Mouse (Mus musculus) liver, embryonic 11.5 days (tissue): ENCODE measurements around the gene Lhfpl1. TPM values are rescaled to one million over a fixed set of nuclear protein-coding genes. Genes with fewer than 3 reads are reported as not detected.

Experiments used
- ATAC-seq: fragments of 200-750 bp; cut with Nextera tagmentation; replicated peaks from 2 replicates; pipeline ENCODE4 v1.8.0; 2017; ENCODE audit warnings: moderate number of reproducible peaks, mild to moderate bottlenecking, moderate TSS enrichment, moderate library complexity; ENCODE audit not compliant: low FRiP score
- DNase-seq: peaks from one replicate; pipeline ENCODE4 v3.0.0-alpha.2; 2017; ENCODE audit warnings: low spot score
- H3K27ac ChIP-seq: fragments of 300-500 bp; sonication (generic); 2 replicates; pipeline ENCODE4 v1.5.1; 2014; ENCODE audit warnings: mild to moderate bottlenecking, low read depth, low read length, control low read depth
- H3K27me3 ChIP-seq: fragments of 300-500 bp; sonication (generic); replicated peaks from 2 replicates; pipeline ENCODE4 v1.6.1; 2014; ENCODE audit warnings: low read length, mixed read lengths; ENCODE audit not compliant: control insufficient read depth, insufficient read depth
- H3K36me3 ChIP-seq: fragments of 300-500 bp; sonication (generic); 2 replicates; pipeline ENCODE4 v1.6.1; 2014; ENCODE audit warnings: mild to moderate bottlenecking, low read length, moderate library complexity, mixed read lengths; ENCODE audit not compliant: control insufficient read depth, insufficient read depth
- H3K4me1 ChIP-seq: fragments of 300-500 bp; sonication (generic); replicated peaks from 2 replicates; pipeline ENCODE4 v1.6.1; 2014; ENCODE audit warnings: low read length, mixed read lengths; ENCODE audit not compliant: control insufficient read depth, insufficient read depth
- H3K4me2 ChIP-seq: fragments of 300-500 bp; sonication (generic); 2 replicates; pipeline ENCODE4 v1.6.1; 2014; ENCODE audit warnings: mild to moderate bottlenecking, control low read depth, moderate library complexity
- H3K4me3 ChIP-seq: fragments of 300-500 bp; sonication (generic); 2 replicates; pipeline ENCODE4 v1.5.1; 2014; ENCODE audit warnings: low read depth, low read length, control low read depth
- H3K9ac ChIP-seq: fragments of 300-500 bp; sonication (generic); 2 replicates; pipeline ENCODE4 v1.6.1; 2014; ENCODE audit warnings: low read depth, low read length, control low read depth
- H3K9me3 ChIP-seq: fragments of 300-500 bp; sonication (generic); 2 replicates; pipeline ENCODE4 v1.6.1; 2016; ENCODE audit warnings: low read length, inconsistent platforms, mixed read lengths; ENCODE audit not compliant: control insufficient read depth
- WGBS: fragments of 180-500 bp; shearing (Covaris S2); extraction: QIAGEN DNeasy Blood & Tissue Kit; methylation state at CpG from one replicate; pipeline ENCODE4 v1.1.7; 2014; 5-methylcytosine and 5-hydroxymethylcytosine counted together
- polyA plus RNA-seq: library from polyadenylated mRNA; unstranded; fragments of >200 nt; fragmentation: Nextera tagmentation; extraction: Ambion mirVana; gene quantifications from 2 replicates; pipeline ENCODE4 v1.2.1, GENCODE M21; 2014

The Lhfpl1 gene
- polyA plus RNA-seq, 1 experiment from 2014 or later, result 0.26 TPM

DNA sequence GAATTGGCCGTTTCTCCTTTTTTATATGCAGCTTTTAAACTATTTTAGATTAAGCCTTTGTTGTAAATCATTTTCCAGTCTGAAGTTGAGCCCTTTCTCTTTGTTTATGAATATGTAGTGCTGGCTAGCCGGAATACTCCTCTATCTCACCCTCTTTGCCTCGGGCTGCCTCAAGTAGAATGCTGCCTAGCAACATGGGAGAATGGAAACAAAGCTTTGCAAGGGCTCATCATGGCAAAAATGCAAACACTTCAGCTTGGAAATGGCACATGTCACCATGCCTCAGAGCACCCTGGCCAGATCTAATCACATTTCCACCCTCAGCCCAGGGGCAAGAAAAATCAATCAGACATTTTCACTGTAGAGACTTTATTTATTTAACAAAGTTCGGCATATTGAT, 77.1 kb downstream of the Lhfpl1 start:
- Histone ChIP-seq H3K4me3 (no peak overlapping the region), H3K27me3 (no peaks in the 10 kb centered on the region), H3K27ac (no peak overlapping the region), H3K36me3 (no peaks in the 10 kb centered on the region), H3K9me3 (no peaks in the 10 kb centered on the region), H3K9ac (no peak overlapping the region), H3K4me2 (no peak overlapping the region), H3K4me1 (no peaks in the 10 kb centered on the region)
- DNase-seq (no peak), ATAC-seq (no peak)
- 64% methylated on average over 4 of the region's 4 CpGs for WGBS

DNA sequence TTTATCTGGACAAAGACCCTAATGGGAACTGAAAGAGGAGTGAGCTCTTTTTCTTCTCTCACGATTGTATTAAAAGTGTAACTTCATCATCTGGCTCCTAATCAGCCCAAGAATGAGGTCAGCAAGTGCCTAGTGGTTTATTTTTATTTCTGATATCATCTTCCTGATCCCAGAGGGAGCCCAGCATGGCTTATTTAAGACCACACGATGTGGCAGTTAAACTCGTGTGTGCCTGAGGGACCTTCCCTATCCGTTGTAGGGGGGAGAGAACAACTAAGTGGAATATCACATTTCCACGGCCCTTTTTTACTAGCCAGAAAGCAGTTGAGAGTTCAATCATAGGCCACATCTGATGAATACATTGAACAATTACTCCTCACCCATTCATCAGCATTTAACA, 87.1 kb downstream of the Lhfpl1 start:
- no peak for ATAC-seq
- Histone ChIP-seq H3K4me3 (no peak overlapping the region), H3K9me3 (no peaks in the 10 kb centered on the region), H3K27ac (no peak overlapping the region), H3K4me2 (no peak overlapping the region), H3K4me1 (no peaks in the 10 kb centered on the region), H3K9ac (no peak overlapping the region), H3K27me3 (no peaks in the 10 kb centered on the region), H3K36me3 (no peaks in the 10 kb centered on the region)
- no peak for DNase-seq
- 62% methylated on average over 5 of the region's 5 CpGs for WGBS

Other genes starting within 250 kb of the Lhfpl1 start
- gene Amot, start 156.1 kb upstream of the Lhfpl1 start, polyA plus RNA-seq, result 11.7 and 11.9 TPM in 2 replicates